Mouse (Mus musculus): ENCODE data around the gene 2210016F16Rik. TPM values are rescaled to one million over a fixed set of nuclear protein-coding genes. Genes with fewer than 3 reads are reported as not detected.

The 2210016F16Rik gene
- 23.0 and 23.8 TPM in 2 replicates for polyA plus RNA-seq (2015; fragmentation: Nextera tagmentation; extraction: Ambion mirVana)

GRCm38 (mm10) chr13:58384779-58385546, at the start of gene 2210016F16Rik:
Gene 2210016F16Rik, minus strand, starts transcription at chr13:58385225.

GRCm38 (mm10) chr13:58403243-58403642, 18.2 kb upstream of the 2210016F16Rik start, which contains the start of gene Hnrnpk:
Gene Hnrnpk, minus strand, starts transcription at chr13:58403343.

GRCm38 (mm10) chr13:58402003-58402743, 17.1 kb upstream of the 2210016F16Rik start, which contains the start of gene Rmi1:
Gene Rmi1, plus strand, starts transcription at chr13:58402248.

GRCm38 (mm10) chr13:58358629-58359303, 26.3 kb downstream of the 2210016F16Rik start, which contains the start of gene Kif27:
Gene Kif27, minus strand, starts transcription at chr13:58359122.

MicroRNAs encoded within 50 kb of the gene (microRNA counts, 519-probe panel; counts per million panel counts)
- microRNA mmu-miR-7a = 88.3 counts per million

Other genes with a start within 250 kb of the 2210016F16Rik start
- 31.5 and 38.0 TPM in 2 replicates for gene Idnk, start 227.6 kb downstream of the 2210016F16Rik start, polyA plus RNA-seq (2015; fragmentation: Nextera tagmentation; extraction: Ambion mirVana)
- gene Ubqln1, start 169.6 kb downstream of the 2210016F16Rik start, polyA plus RNA-seq (2015; fragmentation: Nextera tagmentation; extraction: Ambion mirVana) = 32.3 and 36.0 TPM in 2 replicates
- 6.3 and 9.6 TPM in 2 replicates for gene Gkap1, start 109.5 kb downstream of the 2210016F16Rik start, polyA plus RNA-seq (2015; fragmentation: Nextera tagmentation; extraction: Ambion mirVana)
- 0.13 and 0.23 TPM in 2 replicates for gene Kif27, start 26.1 kb downstream of the 2210016F16Rik start, polyA plus RNA-seq (2015; fragmentation: Nextera tagmentation; extraction: Ambion mirVana)
- 18.0 and 18.7 TPM in 2 replicates for gene Rmi1, start 17.0 kb upstream of the 2210016F16Rik start, polyA plus RNA-seq (2015; fragmentation: Nextera tagmentation; extraction: Ambion mirVana)
- 594 and 629 TPM in 2 replicates for gene Hnrnpk, start 18.1 kb upstream of the 2210016F16Rik start, polyA plus RNA-seq (2015; fragmentation: Nextera tagmentation; extraction: Ambion mirVana)
- 0.12 and 0.23 TPM in 2 replicates for gene Slc28a3, start 225.7 kb upstream of the 2210016F16Rik start, polyA plus RNA-seq (2015; fragmentation: Nextera tagmentation; extraction: Ambion mirVana)